Mouse (Mus musculus): ENCODE measurements around the gene Nsd1.
"Not testable (repeated sequence)": the region's sequence is repeated elsewhere in the genome, so short reads cannot be mapped to it uniquely, and the experiment has no call there.

Nsd1 gene

GRCm38 (mm10) chr13:55191535-55191934 lies 18.0 kb upstream of the Nsd1 start:
- no peak for DNase-seq

- DNase-seq = not testable (repeated sequence)
Observed at GRCm38 (mm10) chr13:55202758-55203157, 6.8 kb upstream of the Nsd1 start.

DNA sequence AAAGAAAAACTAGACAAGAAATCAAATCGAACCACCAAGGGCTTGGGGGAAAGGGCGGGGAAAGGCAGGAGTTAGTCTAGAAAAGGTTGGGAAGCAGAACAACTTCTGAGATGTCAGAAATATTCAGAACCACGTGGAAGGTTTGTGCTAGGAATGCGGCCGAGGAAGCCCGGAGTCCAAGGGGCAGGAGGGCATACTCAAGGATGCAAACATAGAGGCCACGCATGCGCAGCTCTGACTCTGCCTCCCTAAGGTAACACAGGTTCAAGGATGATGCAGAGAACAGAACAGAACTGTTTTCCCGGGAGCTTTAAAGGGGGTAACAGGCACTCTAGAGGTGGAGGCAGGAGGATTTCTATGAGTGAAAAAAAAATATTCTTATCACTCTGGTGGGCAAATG lies 5.8 kb upstream of the Nsd1 start:
- DNase-seq = no peak

GRCm38 (mm10) chr13:55204667-55205389 lies 4.8 kb upstream of the Nsd1 start:
- DNase-seq = no peak

- no peak for DNase-seq
Observed at GRCm38 (mm10) chr13:55205448-55206205, 4.0 kb upstream of the Nsd1 start.

DNA sequence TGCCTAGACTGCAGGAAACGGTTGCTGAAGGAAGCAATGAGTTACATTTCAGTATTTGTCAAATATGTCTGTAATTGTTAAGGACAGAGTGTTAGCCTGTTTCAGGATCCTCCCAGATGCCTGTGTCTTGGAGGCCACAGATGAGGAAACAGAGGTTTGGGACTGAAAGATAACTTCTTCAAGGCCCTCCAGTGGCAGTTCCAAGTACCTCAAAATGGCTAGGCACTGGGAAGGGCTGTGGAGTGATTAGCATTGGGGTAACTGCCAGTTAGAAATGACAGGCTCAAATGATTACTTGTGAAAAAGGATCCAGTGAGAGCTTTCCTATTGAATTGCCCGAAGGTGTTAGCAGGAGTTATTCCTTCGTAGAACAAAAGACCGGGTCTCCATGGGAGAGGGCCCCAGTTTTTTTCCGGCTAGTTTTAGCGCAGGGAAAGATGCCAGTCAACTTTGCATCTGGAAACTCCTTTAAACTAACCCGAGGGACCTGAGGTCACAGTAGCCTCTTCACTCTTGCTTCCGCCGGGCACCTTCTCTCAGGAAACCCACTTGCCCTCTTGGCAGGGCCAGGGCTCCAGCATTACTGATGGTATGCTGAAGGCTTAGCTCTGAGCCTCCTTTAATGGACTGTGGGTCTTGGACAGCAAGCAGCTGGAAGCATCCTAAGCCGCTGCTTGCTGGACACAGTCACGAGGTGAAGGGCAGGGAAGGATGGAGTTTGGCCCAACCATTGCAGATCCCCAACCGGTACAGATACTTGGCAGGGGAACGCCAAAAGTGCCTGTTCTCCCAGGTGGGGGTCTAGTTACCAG lies 539 bp upstream of the Nsd1 start:
- peak; percentile 8 for DNase-seq

DNA sequence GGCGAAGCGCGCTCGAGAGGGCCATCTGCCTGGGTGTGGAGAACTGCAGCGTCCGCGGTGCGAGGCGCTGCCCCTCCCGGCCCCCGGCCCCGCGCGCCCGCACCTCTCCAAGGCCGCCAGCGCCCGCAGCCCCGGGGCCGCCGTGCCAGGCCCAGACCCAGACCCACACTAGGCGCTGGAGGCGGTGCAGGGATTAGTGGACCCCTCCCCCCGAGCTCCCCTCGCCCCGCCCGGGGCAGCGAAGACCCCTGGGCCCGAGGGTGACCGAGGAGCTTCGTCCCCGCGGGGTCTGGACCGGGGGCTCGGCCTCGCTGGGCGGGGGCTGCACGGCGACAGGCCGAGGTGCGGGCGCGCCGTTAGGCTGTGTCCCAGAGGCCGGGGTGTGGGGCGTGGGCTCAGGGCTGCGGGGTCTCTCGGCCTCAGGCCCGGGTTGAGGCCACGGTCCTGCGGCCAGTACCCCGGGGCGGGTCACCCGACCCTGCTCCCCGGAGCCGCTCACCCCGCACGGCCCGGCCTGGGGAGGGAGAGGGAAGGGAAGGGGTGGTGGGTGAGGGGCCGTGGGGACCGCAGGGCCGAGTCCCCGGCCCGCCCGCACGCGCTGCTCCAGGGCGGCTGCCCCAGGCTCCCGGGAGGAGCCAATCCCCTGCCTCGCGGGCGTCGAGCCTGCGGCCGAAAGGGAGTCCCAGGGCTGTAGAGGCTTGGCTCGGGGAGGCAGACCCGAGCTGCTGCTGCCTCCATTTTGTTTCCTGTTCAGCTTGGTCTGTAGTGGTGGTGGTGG lies 800 bp downstream of the Nsd1 start:
- DNase-seq = peak; percentile 85

DNA sequence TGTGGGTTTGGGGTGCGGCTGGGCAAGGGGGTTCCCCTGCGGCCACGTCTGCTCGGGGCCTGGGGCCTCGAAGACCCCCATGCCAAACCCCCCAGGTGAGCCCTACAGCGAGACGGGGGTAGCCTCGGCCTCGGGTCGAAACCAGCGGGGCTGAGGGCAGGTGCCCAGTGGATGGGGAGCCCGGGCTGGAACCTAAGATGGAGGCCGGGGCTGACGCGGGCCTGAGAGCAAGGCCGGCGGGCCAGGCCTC lies 1.3 kb downstream of the Nsd1 start:
- peak; percentile 84 for DNase-seq

DNA sequence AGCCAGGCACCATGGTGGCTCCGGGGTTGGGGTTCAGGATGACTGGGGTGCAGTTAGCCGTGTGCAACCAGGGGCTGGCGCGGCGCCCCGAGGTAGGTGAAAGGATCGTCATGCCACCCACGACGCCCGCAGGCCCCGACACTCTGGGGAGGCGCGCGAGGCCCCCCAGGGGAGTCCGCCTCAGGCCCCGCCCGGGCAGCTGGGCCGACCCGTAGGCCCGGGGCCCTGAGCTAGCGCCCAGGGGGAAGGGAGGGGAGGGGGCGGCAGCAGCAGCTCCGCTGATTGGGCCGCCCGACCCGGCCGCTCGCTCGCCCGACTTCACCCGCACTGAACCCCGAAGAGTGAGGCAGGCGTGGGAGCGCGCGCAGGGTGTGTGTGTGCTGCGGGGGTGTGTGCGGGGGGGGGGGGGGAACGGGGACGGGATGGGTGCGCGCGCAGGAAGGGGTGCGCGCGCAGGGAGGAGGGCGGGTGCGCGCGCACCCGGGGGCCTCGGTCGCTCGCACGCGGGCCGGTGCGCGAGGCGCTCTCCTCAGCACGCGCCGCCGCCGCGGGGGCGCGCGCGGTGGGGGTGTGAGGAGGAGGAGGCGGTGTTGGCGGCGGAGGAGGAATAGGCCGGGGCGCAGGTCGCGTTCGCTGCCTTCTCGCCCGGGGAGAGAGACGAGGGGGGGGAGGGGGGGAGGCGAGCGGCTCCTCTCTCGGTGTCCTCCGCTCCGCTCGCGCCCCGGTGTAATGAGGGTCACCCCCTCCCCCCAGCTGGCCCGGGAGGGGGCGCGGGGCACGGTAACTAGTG lies 1.8 kb downstream of the Nsd1 start:
- DNase-seq = peak; percentile 97

DNA sequence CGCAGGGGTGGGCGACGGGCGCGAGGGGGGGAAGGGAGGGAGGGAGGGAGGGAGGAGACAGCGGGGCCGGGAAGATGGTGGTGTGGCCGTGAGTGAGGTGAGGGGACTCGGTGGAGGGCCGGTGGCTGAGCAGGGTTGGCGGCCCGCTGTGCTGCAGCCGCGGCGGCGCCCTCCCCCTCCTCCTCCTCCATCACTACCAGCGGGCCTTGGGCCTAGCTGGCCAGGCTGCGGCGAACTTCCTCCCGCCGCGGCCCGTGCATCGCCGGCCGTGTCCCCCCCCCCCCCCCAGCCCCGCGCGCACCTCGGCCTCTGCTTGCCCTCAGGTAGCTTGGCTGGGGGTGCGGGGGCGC lies 2.4 kb downstream of the Nsd1 start:
- DNase-seq = no peak

GRCm38 (mm10) chr13:55212361-55213137 lies 3.0 kb downstream of the Nsd1 start:
- peak; percentile 69 for DNase-seq

- DNase-seq = no peak
Observed at GRCm38 (mm10) chr13:55213138-55213806, 3.7 kb downstream of the Nsd1 start.

GRCm38 (mm10) chr13:55224364-55224763 lies 14.8 kb downstream of the Nsd1 start:
- DNase-seq = no peak

- DNase-seq = no peak
Observed at GRCm38 (mm10) chr13:55230701-55231100, 21.1 kb downstream of the Nsd1 start.

GRCm38 (mm10) chr13:55243205-55243604 lies 33.6 kb downstream of the Nsd1 start:
- DNase-seq = no peak

DNA sequence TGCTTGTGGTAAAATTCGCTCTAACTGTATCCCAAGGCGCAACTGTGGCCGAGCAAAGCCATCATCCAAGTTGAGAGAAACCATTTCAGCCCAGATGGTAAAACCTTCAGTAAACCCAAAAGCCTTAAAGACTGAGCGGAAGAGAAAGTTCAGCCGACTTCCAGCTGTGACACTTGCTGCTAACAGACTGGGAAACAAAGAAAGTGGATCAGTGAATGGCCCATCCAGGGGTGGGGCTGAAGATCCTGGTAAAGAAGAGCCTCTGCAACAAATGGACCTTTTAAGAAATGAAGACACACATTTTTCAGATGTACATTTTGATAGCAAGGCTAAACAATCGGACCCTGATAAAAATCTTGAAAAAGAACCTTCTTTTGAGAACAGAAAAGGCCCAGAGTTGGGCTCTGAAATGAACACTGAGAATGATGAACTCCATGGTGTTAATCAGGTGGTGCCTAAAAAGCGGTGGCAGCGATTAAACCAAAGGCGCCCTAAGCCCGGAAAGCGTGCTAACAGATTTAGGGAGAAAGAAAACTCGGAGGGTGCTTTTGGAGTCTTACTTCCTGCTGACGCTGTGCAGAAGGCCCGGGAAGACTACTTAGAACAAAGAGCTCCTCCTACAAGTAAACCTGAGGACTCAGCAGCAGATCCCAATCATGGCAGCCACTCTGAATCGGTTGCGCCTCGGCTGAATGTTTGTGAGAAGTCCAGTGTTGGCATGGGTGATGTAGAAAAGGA lies 37.9 kb downstream of the Nsd1 start:
- DNase-seq = no peak

DNA sequence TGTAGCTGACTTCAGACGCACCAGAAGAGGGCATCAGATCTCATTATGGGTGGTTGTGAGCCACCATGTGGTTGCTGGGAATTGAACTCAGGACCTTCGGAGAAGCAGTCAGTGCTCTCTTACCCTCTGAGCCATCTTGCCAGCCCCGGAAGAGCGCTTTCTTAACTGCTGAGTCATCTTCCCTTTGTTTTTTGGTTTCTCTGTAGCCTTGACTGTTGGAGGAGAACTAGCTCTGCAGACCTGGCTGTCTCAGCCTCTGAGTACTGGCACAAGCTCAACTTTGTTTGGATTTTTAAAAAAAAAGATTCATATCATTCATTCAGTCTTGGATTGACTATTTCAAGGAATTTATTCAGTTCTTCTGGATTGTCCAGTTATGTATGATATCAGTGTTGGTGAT lies 39.7 kb downstream of the Nsd1 start:
- DNase-seq = no peak

- DNase-seq = no peak
Observed at GRCm38 (mm10) chr13:55252820-55253219, 43.2 kb downstream of the Nsd1 start.

- no peak for DNase-seq
Observed at GRCm38 (mm10) chr13:55255052-55255652, 45.6 kb downstream of the Nsd1 start.

- peak; percentile 4 for DNase-seq
Observed at GRCm38 (mm10) chr13:55258651-55259050, 49.1 kb downstream of the Nsd1 start.

Measured in embryo, embryonic 11 days (tissue).